Mouse (Mus musculus) cortical plate, adult 2 months (tissue): ENCODE results near the gene Pgap1.

Source experiments
- CTCF ChIP-seq: fragments of 200-500 bp; IDR thresholded peaks from 2 replicates; pipeline ENCODE4 v1.5.1; 2011; ENCODE audit warnings: mild to moderate bottlenecking, control low read depth, low read length; ENCODE audit not compliant: insufficient read depth; ENCODE audit errors: extremely low read depth
- POLR2A ChIP-seq: fragments of 200-500 bp; IDR thresholded peaks from 2 replicates; pipeline ENCODE4 v1.6.1; 2011; ENCODE audit warnings: mild to moderate bottlenecking, low read length, control low read depth; ENCODE audit not compliant: insufficient read depth; ENCODE audit errors: extremely low read depth

DNA sequence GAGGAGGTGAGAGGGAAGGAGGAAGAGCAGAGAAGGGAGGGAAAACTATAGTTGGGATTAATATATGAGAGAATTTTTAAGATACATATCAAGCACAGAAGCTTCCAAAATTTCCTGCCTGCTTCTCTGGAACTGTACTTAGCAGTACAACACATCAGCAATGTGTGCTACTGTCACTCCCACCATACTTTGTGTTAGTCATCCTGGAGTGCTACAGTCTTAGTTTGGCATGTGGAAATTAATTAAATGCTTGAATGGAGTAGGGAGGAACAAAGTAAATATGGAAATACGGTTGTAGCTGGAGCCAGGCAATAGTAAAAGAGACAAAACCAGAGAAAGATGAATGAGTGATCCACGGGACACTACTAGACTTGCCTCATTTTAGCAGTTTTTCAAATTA lies 38.7 kb upstream of the Pgap1 start:
- TF ChIP-seq POLR2A (no peak), CTCF (no peak)
